Mouse (Mus musculus) brain, embryonic 14.5 days (tissue): ENCODE measurements around the gene Aasdh.

Experiments
- CTCF ChIP-seq: fragments of 200-500 bp; IDR thresholded peaks from 2 replicates; pipeline ENCODE4 v1.5.1; 2012; ENCODE audit warnings: inconsistent platforms, mild to moderate bottlenecking, moderate library complexity, borderline replicate concordance; ENCODE audit not compliant: insufficient read depth, insufficient read length; ENCODE audit errors: extremely low read depth
- POLR2A ChIP-seq: fragments of 200-500 bp; IDR thresholded peaks from 2 replicates; pipeline ENCODE4 v1.6.1; 2012; ENCODE audit warnings: mild to moderate bottlenecking, inconsistent platforms, borderline replicate concordance; ENCODE audit not compliant: poor library complexity, insufficient read depth, insufficient read length, severe bottlenecking; ENCODE audit errors: extremely low read depth

DNA sequence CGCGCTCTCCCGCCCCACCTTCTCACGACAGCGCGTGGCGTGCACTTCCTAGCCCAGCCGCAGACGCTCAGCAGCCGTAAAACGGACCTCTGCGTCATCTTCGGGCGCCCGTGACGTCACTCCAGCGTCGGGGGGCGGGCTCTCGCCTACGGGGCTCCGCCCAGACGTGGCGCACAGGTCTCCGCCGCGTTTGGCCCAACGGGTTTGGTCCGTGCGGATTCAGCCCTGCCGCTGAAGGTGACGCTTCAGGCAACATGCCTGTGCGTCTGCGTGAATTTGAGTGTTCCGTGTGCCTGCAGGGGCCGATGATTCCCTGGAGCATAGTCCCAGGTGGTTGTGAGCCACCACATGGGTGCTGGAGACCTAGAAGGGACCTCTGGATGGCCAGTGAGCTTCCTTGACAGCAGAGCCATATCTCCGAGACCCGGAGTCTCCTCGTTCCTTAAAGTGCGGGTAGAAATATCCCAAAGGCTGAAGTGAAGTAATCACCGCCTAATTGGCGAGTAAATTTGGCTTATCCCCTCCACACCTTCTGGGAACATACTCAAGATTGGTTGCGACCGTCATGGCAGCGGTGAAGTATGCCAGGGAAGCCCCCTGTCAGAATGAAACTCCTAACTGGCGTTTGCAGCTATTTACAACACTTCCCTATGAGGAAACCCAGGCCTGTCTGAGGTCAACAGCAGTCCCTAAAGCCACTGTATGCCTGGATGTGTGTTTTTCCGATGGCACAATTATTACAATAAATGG, at the start of gene Aasdh:
- TF ChIP-seq CTCF (peak; percentile 13; the same call in 1 of the 2 replicates), POLR2A (peak; percentile 84)
